Mouse (Mus musculus): ENCODE measurements around the gene Tjap1.

Tjap1 gene

GRCm38 (mm10) chr17:46283140-46283539, 314 bp upstream of the Tjap1 start:
- no peak for DNase-seq (ENCODE audit: low read depth)

GRCm38 (mm10) chr17:46278011-46278765, 4.6 kb downstream of the Tjap1 start:
- no peak for DNase-seq (ENCODE audit: low read depth)

- no peak for DNase-seq (ENCODE audit: low read depth)
These were observed 5.2 kb downstream of the Tjap1 start for GRCm38 (mm10) chr17:46277586-46277985.

GRCm38 (mm10) chr17:46275506-46275905, 7.3 kb downstream of the Tjap1 start:
- no peak for DNase-seq (ENCODE audit: low read depth)

- no peak for DNase-seq (ENCODE audit: low read depth)
These were observed 7.8 kb downstream of the Tjap1 start for GRCm38 (mm10) chr17:46275034-46275433.

- no peak for DNase-seq (ENCODE audit: low read depth)
These were observed 8.4 kb downstream of the Tjap1 start for GRCm38 (mm10) chr17:46274465-46274864.

- DNase-seq (ENCODE audit: low read depth) = peak; percentile 12
These were observed 9.0 kb downstream of the Tjap1 start for GRCm38 (mm10) chr17:46273803-46274236.

GRCm38 (mm10) chr17:46272675-46273074, 10.2 kb downstream of the Tjap1 start:
- DNase-seq (ENCODE audit: low read depth) = no peak

- no peak for DNase-seq (ENCODE audit: low read depth)
These were observed 10.8 kb downstream of the Tjap1 start for GRCm38 (mm10) chr17:46272058-46272457.

- DNase-seq (ENCODE audit: low read depth) = no peak
These were observed 12.9 kb downstream of the Tjap1 start for GRCm38 (mm10) chr17:46269771-46270534.

GRCm38 (mm10) chr17:46268026-46268720, 14.7 kb downstream of the Tjap1 start:
- no peak for DNase-seq (ENCODE audit: low read depth)

- DNase-seq (ENCODE audit: low read depth) = no peak
These were observed 15.3 kb downstream of the Tjap1 start for GRCm38 (mm10) chr17:46267511-46267910.

- no peak for DNase-seq (ENCODE audit: low read depth)
These were observed 15.8 kb downstream of the Tjap1 start for GRCm38 (mm10) chr17:46266986-46267385.

GRCm38 (mm10) chr17:46265918-46266618, 16.8 kb downstream of the Tjap1 start:
- peak; percentile 65 for DNase-seq (ENCODE audit: low read depth)

GRCm38 (mm10) chr17:46265502-46265901, 17.3 kb downstream of the Tjap1 start:
- no peak for DNase-seq (ENCODE audit: low read depth)

- DNase-seq (ENCODE audit: low read depth) = no peak
These were observed 20.6 kb downstream of the Tjap1 start for GRCm38 (mm10) chr17:46262201-46262694.

- DNase-seq (ENCODE audit: low read depth) = no peak
These were observed 23.2 kb downstream of the Tjap1 start for GRCm38 (mm10) chr17:46259675-46260074.

- no peak for DNase-seq (ENCODE audit: low read depth)
These were observed 24.4 kb downstream of the Tjap1 start for GRCm38 (mm10) chr17:46258279-46259053.

- no peak for DNase-seq (ENCODE audit: low read depth)
These were observed 27.7 kb downstream of the Tjap1 start for GRCm38 (mm10) chr17:46255147-46255546.

GRCm38 (mm10) chr17:46254106-46254505, 28.7 kb downstream of the Tjap1 start:
- DNase-seq (ENCODE audit: low read depth) = no peak

GRCm38 (mm10) chr17:46253452-46254084, 29.3 kb downstream of the Tjap1 start, which contains the start of gene Lrrc73:
Lrrc73 (plus strand) TSS chr17:46253531.
- DNase-seq (ENCODE audit: low read depth) = peak; percentile 86
